9 mouse cellular contexts compared by ENCODE assay signal in the genomic region with DNA sequence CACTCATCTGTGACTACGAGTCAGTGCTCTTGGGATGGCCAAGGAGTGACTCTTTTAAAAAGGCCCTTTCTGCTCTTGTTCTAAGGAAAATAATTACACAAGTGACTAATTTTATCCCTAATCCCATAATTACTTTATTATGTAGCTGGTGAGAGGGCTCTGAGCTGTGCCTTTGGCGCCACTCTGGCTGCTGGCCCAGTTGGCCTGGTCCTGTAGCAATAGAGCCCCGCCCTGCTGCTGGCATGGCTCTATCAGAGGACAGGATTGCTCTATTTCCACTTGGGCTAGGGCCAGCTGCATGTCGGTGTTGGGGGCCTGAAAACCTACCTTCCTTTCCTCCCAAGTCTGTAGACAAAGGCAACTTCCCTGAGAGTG. TPM values are rescaled to one million over a fixed set of nuclear protein-coding genes. Genes with fewer than 3 reads are reported as not detected.
DNase-seq lines count a peak whose midpoint lies in the region; ATAC-seq lines count a peak whose summit lies in the region.
"Had no signal": no experiment of that assay in that cellular context is flagged by ENCODE, and none has a peak within 500 bp of the region (broad histone marks: within the 10 kb centered on the region; RNA-seq: fewer than 3 reads in every experiment).

No protein-coding gene starts in this region.

- no peaks in the 10 kb centered on the region for H3K4me1 ChIP-seq in kidney, embryonic 14.5 days (ENCODE audit: control insufficient read depth, insufficient read depth, low read length)

- H3K36me3 ChIP-seq in kidney, embryonic 14.5 days (ENCODE audit: control insufficient read depth, insufficient read depth, low read length) = no peaks in the 10 kb centered on the region
- H3K36me3 ChIP-seq: limb, embryonic 12.5 days had no signal

- no peak overlapping the region for H3K9ac ChIP-seq in kidney, embryonic 14.5 days (ENCODE audit: low read depth, low read length)
- H3K9ac ChIP-seq: limb, embryonic 12.5 days had no signal

- ATAC-seq in kidney, embryonic 14.5 days (ENCODE audit: low FRiP score, low TSS enrichment) = no peak

- H3K27me3 ChIP-seq in kidney, embryonic 14.5 days (ENCODE audit: control insufficient read depth, insufficient read depth, low read length) = no peaks in the 10 kb centered on the region
- H3K27me3 ChIP-seq: limb, embryonic 12.5 days had no signal

- DNase-seq in adrenal gland, adult 2 months = peak; percentile 85
- no peak for DNase-seq in adrenal gland, postnatal 4 days (ENCODE audit: low spot score in 2 of 2)
- peak; percentile 47 for DNase-seq in kidney, postnatal 10 days
- DNase-seq in adipocyte (ENCODE audit: low spot score) = peak; percentile 59
- peak; percentile 78 for DNase-seq in large intestine, adult 2 months (ENCODE audit: low read depth, low spot score)
- no peak for DNase-seq in testis, postnatal 10 days (ENCODE audit: low spot score)
- no peak for DNase-seq in frontal cortex, adult 2 months (ENCODE audit: extremely low spot score in 1 of 2, low spot score in 1 of 2)

- WGBS in kidney, embryonic 14.5 days = 69% methylated on average over 4 of the region's 4 CpGs
- 21% methylated on average over 4 of the region's 4 CpGs for WGBS in large intestine, adult 2 months

- no peaks in the 10 kb centered on the region for H3K9me3 ChIP-seq in kidney, embryonic 14.5 days (ENCODE audit: control insufficient read depth, low read length)
- H3K9me3 ChIP-seq: limb, embryonic 12.5 days had no signal

- no peak overlapping the region for H3K27ac ChIP-seq in kidney, embryonic 14.5 days (ENCODE audit: low read depth, low read length)
- H3K27ac ChIP-seq: limb, embryonic 12.5 days had no signal

- H3K4me3 ChIP-seq in kidney, embryonic 14.5 days (ENCODE audit: low read length) = no peak overlapping the region
- H3K4me3 ChIP-seq: limb, embryonic 12.5 days had no signal

- no peak overlapping the region for H3K4me2 ChIP-seq in kidney, embryonic 14.5 days (replicated peaks; ENCODE audit: low read depth, low read length)
- H3K4me2 ChIP-seq: limb, embryonic 12.5 days had no signal

RNA-seq across cellular contexts. Expression of gene Epb41l1, which starts 36.6 kb away (rescaled TPM):
- total RNA-seq in adrenal gland, adult 2 months (2021) = 10 to 100 TPM; 81.4 to 93.4 TPM
- polyA plus RNA-seq in adrenal gland, adult 2 months (2012; rRNA removed) = 52.0 and 52.7 TPM in 2 replicates
- total RNA-seq in adrenal gland, postnatal 4 days (2021) = 10 to 100 TPM; 54.3 to 56.1 TPM
- 2.5 and 3.1 TPM in 2 replicates for polyA plus RNA-seq in kidney, embryonic 14.5 days (2014; fragmentation: Nextera tagmentation; extraction: Ambion mirVana)
- polyA plus RNA-seq in large intestine, adult 2 months (2012; rRNA removed) = 15.2 and 17.1 TPM in 2 replicates
- polyA plus RNA-seq in frontal cortex, adult 2 months (2012; rRNA removed) = 211 and 225 TPM in 2 replicates

Comparison
In these comparisons a context has a peak if more than half of its experiments do, and no peak if none do; other contexts are left out.
1. DNase-seq: peak in adrenal gland, adult 2 months (single experiment), kidney, postnatal 10 days (single experiment), adipocyte (single experiment) and large intestine, adult 2 months (single experiment); none in adrenal gland, postnatal 4 days (0 of 2), testis, postnatal 10 days (single experiment) and frontal cortex, adult 2 months (0 of 2).